Mouse (Mus musculus): ENCODE measurements at regions not wholly inside any gene's neighbourhood (a gene's known extent, or its start where the extent isn't known, plus 50 kb on each side); places are given as distances from the start of the nearest gene placed in this dataset.
"Not testable (repeated sequence)": the region's sequence is repeated elsewhere in the genome, so short reads cannot be mapped to it uniquely, and the experiment has no call there.

GRCm38 (mm10) chr12:5956141-5956540, 580.7 kb upstream of the Klhl29 start:
- CTCF ChIA-PET, result no interaction called here

- CTCF ChIA-PET, result no interaction called here
These were observed 580.1 kb upstream of the Klhl29 start for GRCm38 (mm10) chr12:5955564-5955963.

GRCm38 (mm10) chr12:5943346-5943925, 568.0 kb upstream of the Klhl29 start:
- CTCF ChIA-PET, result no interaction called here

GRCm38 (mm10) chr12:5921262-5921661, 545.8 kb upstream of the Klhl29 start:
- CTCF ChIA-PET, result no interaction called here

DNA sequence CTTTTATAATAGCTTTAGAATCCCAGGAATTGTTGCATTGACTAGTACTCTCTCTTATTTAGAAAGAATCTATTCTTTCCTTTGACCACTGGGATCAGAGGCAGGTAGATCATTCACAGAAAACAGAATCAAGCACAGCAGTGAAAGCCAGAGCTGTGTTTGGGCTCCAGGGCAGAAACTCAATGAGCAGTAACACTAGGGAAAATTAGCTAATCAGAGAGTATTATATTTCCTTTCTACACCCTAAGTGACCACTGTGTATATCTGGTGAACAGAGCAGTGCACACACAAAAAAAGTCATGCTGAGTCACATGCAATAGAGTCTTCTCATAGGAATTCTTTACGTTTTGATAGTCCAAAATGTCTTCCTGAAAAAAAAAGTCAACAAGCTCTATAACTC, 542.5 kb upstream of the Klhl29 start:
- CTCF ChIA-PET, result no interaction called here

DNA sequence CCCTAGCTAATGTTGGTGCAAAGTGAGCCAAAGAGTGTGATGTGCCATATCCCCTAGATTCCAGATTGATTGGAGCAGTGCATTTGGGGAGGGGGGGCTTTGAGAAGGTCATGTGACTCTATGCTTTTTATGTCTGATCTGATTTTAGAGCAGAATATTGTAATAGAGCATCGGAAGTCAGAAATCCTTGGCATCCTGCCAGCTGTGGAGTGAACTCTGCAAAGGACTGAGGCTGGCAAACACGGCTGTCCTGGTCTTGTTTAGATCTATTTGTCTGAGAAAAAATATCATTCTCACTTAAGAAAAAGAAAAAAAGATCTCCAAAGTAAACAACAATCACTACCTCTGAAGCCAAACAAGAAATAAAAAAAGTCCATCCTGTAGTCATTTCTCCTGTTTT, 530.8 kb upstream of the Klhl29 start:
- CTCF ChIA-PET, result no interaction called here

DNA sequence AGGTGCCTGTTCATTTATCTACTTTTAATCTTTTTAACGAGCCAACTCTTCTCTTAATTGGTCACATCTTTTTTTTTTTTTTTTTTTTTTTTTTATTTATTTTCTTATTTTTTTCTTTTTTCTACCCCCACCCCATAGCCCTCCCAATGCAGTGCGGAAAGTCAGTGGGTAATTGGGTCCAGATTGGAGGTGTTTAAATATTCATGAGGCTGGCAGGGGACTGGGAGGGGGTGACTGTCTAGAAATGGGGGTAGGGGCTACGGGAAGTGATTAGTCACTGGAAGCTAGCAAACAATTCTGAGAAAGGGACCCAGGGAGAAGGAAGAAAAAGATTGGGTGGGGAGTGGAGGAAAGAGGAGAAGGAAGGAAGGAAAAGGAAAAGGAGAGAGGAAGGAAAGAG, 516.3 kb upstream of the Klhl29 start:
- CTCF ChIA-PET, result not testable (repeated sequence)

DNA sequence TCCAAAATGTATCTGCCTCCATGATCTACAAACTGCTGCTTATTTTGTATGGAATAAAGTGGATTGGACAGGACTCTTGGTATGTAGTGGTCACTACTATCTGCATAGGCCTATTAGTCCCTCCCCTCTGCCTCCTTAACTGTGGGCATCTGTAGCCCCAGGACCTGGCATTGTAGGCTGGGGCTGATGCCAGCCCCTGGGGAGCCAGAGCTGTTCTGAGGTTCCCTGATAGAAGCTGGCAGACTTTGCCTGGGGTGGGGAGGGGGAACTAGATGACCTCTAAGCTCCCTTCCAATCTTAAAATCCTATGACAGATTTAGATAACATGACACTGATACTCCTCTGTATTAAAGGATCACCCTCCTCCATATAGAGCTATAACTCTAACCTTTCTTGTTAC, 491.2 kb upstream of the Klhl29 start:
- CTCF ChIA-PET, result no interaction called here

- CTCF ChIA-PET, result no interaction called here
These were observed 484.3 kb upstream of the Klhl29 start for GRCm38 (mm10) chr12:5859795-5860194.

GRCm38 (mm10) chr12:5856421-5856820, 480.9 kb upstream of the Klhl29 start:
- CTCF ChIA-PET, result no interaction called here

DNA sequence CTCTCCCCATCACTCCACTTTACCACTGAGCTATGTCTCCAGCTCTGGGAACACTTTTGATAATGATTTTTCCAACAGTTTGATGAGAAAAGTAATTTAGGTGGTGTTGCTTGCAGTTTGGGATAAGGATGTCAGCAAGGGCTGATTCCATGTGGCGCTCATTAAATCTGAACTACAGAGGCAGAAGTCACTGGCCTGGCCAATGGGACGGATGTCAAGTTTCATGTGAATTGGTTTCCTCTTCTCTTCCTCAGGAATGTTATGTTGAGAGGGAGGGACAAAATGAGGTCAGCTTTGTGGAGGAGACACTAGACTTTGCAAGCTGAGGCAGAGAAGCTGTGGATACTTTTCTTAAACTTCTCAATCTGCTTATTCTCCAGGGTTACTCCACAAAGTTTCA, 434.9 kb upstream of the Klhl29 start:
- CTCF ChIA-PET, result no interaction called here

DNA sequence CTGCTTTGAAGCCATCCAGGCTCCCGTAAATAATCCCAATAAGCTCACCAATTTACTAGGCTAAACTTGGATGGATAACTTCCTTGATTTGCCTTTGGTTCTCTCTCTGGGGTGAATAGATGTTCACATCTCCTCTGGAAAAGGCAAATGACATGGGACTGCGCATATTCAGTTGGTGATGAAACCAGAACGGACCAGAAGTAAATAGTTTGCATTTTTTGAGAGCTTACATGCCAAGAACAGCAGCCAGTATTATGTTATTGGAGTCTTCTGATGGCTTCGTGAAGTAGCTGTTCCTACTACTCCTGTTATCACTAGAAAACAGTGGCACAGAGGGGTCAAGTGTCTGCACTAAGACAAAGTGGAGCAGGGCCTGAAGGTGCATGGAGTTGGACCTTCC, 434.5 kb upstream of the Klhl29 start:
- CTCF ChIA-PET, result no interaction called here

DNA sequence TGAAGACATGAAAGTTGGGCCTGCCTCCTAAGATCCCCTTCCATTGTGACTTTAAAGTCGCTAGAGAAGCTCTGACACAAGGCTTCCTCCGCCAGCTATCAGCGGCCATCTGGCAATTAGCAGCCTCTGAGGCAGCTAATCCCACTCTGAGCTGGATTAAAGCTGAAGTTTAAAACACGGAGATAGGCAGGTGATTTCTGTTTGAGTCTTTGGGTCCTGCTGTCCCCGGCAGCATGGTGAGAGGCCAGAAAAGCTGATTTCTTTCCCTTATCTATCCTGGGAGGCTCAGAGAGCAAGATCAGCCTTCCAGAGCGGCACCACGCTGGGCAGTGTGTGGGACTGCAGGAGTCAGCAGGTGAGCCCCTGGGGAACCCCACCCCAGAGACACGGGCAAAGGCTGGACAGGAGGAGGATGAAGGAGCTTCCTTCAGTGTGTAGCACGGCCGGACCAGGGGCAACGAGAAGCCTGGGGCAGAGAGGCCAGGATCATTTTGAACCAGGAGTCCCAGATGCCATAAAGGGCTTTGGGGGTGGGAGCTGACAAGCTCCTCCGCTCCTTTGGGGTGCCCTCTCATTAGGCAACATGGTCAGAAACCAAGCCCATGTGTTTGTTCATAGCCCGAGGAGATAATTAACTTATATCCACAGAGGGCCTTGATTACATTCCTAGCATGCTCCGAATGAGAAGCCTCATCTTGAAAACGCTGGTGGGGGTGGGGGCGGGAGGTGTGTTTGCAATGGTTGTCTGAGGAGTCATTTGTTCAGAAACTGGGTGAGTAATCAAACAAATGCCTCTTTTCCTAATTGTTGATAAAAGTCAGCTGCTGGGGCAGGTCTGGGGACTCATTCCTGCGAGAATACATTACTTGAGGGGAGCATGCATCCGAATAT, 432.8 kb upstream of the Klhl29 start:
- CTCF ChIA-PET, result no interaction called here

DNA sequence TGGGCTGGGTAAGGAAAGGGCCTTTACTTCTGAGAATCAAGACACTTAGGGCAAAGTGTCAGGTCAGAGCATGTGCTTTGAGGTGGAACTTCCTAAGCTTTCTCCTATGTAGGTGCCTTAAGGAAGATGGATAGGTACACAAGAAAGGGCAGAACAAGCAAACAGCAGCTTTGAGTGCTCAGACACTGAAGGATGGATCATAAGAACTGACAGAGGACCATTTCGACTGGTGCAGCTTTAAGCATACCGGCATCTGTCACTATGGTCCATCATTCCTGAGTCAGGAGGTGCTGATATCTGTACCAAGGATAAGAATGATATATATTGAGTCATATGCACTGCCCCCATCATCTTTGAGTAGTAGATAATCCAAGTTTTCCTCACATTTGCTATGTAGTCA, 430.2 kb upstream of the Klhl29 start:
- CTCF ChIA-PET, result no interaction called here

- CTCF ChIA-PET, result no interaction called here
These were observed 417.6 kb upstream of the Klhl29 start for GRCm38 (mm10) chr12:5793051-5793450.

DNA sequence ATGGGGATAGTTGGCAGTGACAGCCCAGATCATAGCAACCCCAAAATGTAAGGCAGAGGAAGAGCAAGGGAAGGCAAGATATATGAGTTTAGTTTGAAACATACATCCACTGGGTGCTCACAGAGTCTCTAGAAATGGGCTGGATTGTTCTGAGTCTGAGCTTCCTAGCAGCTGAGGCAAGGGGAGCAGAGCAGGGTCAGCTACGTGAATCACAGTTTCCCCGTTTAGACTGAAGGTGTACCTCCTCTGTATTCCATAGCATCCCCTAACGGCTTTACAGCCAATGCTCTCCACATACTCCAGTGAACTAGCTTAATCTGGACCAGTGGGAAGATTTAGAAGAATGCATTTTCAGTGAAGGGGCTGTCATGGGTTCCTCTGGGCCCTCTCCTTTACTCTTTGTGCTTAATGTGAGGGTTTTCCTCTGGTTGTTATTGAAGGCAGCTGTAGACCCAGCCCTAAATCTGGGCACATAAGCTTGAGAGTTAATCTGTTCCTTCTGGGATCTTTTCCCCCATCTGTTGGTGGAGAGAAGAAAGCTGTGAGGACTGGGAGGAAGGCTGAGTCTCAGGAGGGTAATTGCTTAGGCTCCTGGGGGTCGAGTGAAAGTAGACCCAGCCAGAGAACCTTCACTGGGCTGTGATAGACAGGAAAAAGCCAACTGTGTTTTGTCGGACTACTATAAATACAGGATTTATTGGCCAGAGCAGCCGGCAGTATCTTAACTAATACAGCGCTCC, 411.8 kb upstream of the Klhl29 start:
- CTCF ChIA-PET, result no interaction called here

GRCm38 (mm10) chr12:5781276-5781675, 405.8 kb upstream of the Klhl29 start:
- CTCF ChIA-PET, result no interaction called here

- CTCF ChIA-PET, result no interaction called here
These were observed 402.1 kb upstream of the Klhl29 start for GRCm38 (mm10) chr12:5777556-5777955.

DNA sequence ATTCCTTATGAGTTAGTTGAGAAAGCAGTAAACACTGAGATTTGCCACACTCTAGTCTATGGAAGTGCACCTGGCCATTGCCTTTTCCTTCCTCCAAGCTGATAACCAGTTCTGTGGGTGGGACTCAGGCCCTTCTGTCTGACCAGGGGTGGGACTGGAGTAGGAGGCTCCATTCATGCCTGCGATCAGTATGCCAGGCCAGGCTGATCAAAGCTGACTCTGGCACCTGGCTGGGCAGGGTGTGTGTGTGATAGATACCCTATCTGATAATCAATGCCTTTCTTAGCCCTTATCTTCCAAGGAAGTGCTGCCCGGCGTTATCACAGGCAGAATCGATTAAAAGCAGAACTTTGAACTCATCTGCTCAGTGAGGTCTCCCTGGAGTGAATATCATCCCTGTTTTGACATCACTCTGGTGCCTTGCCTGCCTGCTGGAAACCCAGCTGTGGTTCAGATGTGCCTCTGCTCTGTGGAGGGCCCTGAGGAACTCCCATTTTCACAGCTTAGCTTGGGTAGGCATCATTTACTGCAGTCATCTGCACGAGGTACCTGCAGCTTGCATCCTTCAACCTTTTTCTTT, 396.0 kb upstream of the Klhl29 start:
- CTCF ChIA-PET, result no interaction called here

- CTCF ChIA-PET, result no interaction called here
These were observed 395.0 kb upstream of the Klhl29 start for GRCm38 (mm10) chr12:5770531-5770930.

DNA sequence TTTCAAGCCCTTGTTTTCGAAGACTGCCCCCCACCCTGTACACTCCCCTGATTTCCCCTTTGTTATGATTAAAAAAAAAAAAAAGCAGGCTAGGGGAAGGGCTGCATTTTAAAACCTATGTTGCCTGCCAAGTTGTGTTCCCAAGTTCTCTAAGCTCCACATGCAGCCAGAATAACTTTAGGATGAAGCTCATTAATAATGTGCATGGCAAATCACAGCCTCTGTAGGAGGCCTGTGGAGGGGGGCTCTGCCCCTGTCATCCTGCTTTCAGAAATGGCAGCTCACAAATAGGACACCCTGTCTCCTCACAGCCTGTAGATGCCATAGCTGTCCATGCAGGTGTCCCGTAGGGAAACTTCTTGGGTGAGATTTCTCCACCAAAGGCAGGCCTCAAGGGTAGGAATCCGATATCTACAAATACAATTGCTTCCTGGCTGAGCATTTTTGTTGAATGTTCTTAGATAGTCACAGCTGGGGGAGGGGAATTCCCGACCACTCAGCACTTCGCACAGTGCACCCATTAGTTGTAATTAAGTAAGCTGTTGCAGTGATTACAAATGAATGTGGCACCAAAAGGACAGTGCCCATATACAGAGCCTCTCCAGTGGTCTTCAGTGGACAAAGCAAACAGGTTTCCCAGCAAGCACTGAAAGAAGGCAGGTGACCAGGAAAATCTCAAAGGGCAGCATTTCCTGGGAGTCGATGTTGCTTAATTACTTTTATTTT, 389.1 kb upstream of the Klhl29 start:
- CTCF ChIA-PET, result no interaction called here

GRCm38 (mm10) chr12:5764026-5764425, 388.5 kb upstream of the Klhl29 start:
- CTCF ChIA-PET, result no interaction called here
